Mouse (Mus musculus) limb, embryonic 15.5 days (tissue): ENCODE results near the gene Ehd1. TPM values are rescaled to one million over a fixed set of nuclear protein-coding genes. Genes with fewer than 3 reads are reported as not detected.

Source experiments
- ATAC-seq: fragments of 200-750 bp; cut with Nextera tagmentation; 2 replicates; pipeline ENCODE4 v1.8.0; 2017; ENCODE audit warnings: low read depth, moderate TSS enrichment; ENCODE audit not compliant: insufficient number of reproducible peaks, low FRiP score, low TSS enrichment
- H3K27ac ChIP-seq: fragments of 300-500 bp; sonication (generic); 2 replicates; pipeline ENCODE4 v1.5.1; 2015; ENCODE audit warnings: moderate library complexity, mild to moderate bottlenecking, inconsistent platforms
- H3K27me3 ChIP-seq: fragments of 300-500 bp; sonication (generic); 2 replicates; pipeline ENCODE4 v1.6.1; 2015; ENCODE audit warnings: inconsistent platforms
- H3K36me3 ChIP-seq: fragments of 300-500 bp; sonication (generic); 2 replicates; pipeline ENCODE4 v1.6.1; 2015; ENCODE audit warnings: inconsistent platforms
- H3K4me1 ChIP-seq: fragments of 300-500 bp; sonication (generic); 2 replicates; pipeline ENCODE4 v1.6.1; 2015; ENCODE audit warnings: inconsistent platforms
- H3K4me2 ChIP-seq: fragments of 300-500 bp; sonication (generic); 2 replicates; pipeline ENCODE4 v1.6.1; 2015; ENCODE audit warnings: mild to moderate bottlenecking, inconsistent platforms
- H3K4me3 ChIP-seq: fragments of 300-500 bp; sonication (generic); 2 replicates; pipeline ENCODE4 v1.5.1; 2015; ENCODE audit warnings: mild to moderate bottlenecking, inconsistent platforms
- H3K9ac ChIP-seq: fragments of 300-500 bp; sonication (generic); 2 replicates; pipeline ENCODE4 v1.6.1; 2015; ENCODE audit warnings: inconsistent platforms
- H3K9me3 ChIP-seq: fragments of 300-500 bp; sonication (generic); 2 replicates; pipeline ENCODE4 v1.6.1; 2016; ENCODE audit warnings: inconsistent platforms
- WGBS: fragments of 180-500 bp; shearing (Covaris S2); methylation state at CpG from one replicate; pipeline ENCODE4 v1.1.7; 2015; 5-methylcytosine and 5-hydroxymethylcytosine counted together
- microRNA counts: library from miRNA; unstranded; fragments of <30 nt; microRNA quantifications from one replicate; lab custom pipeline; 2016
- microRNA-seq: library from miRNA; unstranded; fragments of <30 nt; microRNA quantifications from one replicate; pipeline ENCODE4, GENCODE M21; 2016
- polyA plus RNA-seq: library from polyadenylated mRNA; unstranded; fragments of >200 nt; fragmentation: Nextera tagmentation; extraction: Ambion mirVana; gene quantifications from 2 replicates; pipeline ENCODE4 v1.2.1, GENCODE M21; 2015

Ehd1 gene
- polyA plus RNA-seq, 1 experiment from 2014 or later, result 93.6 TPM

DNA sequence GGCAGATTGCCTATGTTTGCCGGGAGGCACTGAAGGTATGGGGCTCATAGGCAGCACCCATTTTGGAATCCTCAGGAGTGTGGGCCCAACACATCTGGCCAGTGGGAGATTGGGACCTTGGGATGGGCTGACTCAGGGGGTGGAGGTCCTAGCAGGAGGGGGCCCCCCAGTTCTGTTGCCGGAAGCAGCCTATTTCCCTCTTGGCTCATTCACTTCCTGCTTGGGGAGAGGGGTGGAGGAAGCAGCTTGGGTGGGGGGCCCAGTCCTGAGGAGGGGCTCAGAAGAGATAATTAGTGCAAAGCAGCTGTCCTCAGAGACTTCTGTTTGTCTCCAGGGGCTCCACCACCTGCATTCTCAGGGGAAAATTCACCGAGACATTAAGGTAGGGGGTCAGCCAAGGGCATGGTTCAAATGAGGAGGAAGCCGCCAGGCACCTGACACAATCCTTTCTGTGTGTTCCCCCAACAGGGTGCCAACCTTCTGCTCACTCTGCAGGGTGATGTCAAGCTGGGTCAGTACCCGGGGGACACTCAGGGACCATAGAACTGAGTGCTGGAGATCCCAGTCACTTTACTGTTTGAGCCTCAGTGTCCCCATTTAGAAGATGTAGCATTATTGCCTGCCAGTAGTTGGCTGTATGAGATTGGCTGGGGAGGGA, 65.9 kb downstream of the Ehd1 start:
- Histone ChIP-seq H3K9me3 (no peaks in the 10 kb centered on the region), H3K27me3 (no peaks in the 10 kb centered on the region), H3K4me2 (no peak overlapping the region; the same call in 1 of the 2 replicates), H3K4me3 (no peak overlapping the region), H3K36me3 (peaks cover 80% of the 10 kb centered on the region), H3K9ac (0 out of 2 replicates have a peak overlapping the region, but pooled peaks have one; percentile 2), H3K27ac (no peak overlapping the region), H3K4me1 (peaks cover 29% of the 10 kb centered on the region)
- ATAC-seq, result no peak
- WGBS, result 83% methylated on average over 5 of the region's 5 CpGs

DNA sequence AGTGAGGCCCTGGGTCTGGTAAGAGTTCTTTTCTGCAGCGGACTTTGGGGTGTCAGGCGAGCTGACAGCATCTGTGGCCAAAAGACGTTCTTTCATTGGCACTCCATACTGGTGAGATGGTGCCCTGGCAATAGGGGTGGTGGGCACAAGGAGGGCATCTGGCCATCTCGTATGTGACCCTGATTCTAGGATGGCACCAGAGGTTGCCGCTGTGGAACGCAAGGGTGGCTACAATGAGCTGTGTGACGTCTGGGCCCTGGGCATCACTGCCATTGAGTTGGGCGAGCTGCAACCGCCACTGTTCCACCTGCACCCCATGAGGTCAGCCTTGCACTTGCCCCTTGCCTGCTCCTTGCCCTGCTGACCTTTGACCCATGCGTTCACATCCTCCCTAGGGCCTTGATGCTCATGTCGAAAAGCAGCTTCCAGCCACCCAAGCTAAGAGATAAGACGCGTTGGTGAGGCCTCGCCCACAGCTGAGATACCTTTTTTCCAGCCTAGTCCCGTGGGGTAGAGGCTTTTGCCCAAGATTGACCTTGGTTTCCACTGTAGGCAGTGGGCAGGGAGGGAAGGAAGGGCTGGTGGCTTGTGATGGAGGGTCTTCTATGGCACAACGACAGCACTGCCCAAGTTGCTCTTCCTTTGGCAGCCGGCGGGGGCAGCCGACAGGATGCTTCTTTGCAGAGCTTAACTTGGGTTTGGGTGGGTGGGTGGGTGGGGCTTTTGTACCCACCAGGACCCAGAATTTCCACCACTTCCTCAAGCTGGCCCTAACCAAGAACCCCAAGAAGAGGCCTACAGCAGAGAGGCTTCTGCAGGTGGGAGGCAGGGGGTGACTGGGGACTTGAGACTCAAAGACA, 66.8 kb downstream of the Ehd1 start:
- Histone ChIP-seq H3K4me2 (no peak overlapping the region), H3K4me1 (peaks cover 26% of the 10 kb centered on the region), H3K27me3 (no peaks in the 10 kb centered on the region), H3K4me3 (no peak overlapping the region), H3K36me3 (peaks cover 74% of the 10 kb centered on the region), H3K27ac (no peak overlapping the region), H3K9ac (no peak overlapping the region), H3K9me3 (no peaks in the 10 kb centered on the region)
- no peak for ATAC-seq
- 85% methylated on average over 19 of the region's 19 CpGs for WGBS

GRCm38 (mm10) chr19:6343996-6344395, 67.5 kb downstream of the Ehd1 start:
- Histone ChIP-seq H3K27ac (no peak overlapping the region), H3K9me3 (no peaks in the 10 kb centered on the region), H3K4me2 (no peak overlapping the region), H3K4me1 (peaks cover 32% of the 10 kb centered on the region), H3K9ac (no peak overlapping the region), H3K4me3 (no peak overlapping the region), H3K27me3 (no peaks in the 10 kb centered on the region), H3K36me3 (peaks cover 67% of the 10 kb centered on the region)
- no peak for ATAC-seq
- 90% methylated on average over 5 of the region's 5 CpGs for WGBS

DNA sequence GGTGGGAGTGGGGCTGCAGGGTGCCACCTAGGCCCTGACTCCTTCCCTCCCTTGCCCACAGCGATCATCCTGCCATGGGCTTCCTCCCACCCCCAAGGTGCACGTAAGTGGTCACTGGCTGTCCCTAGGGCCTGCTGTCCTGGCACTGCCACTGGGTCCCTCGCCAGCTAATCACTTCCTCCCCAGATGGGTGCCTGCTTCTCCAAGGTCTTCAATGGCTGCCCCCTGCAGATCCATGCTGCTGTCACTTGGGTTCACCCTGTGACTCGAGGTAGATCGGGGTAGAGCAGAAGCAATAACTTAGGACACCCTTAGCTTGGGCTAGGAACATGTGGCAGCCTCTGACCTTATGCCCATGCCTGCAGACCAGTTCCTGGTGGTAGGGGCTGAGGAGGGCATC, 69.5 kb downstream of the Ehd1 start:
- Histone ChIP-seq H3K27ac (no peak overlapping the region), H3K4me3 (no peak overlapping the region), H3K9me3 (no peaks in the 10 kb centered on the region), H3K9ac (no peak overlapping the region), H3K36me3 (peaks cover 54% of the 10 kb centered on the region), H3K4me1 (peaks cover 28% of the 10 kb centered on the region), H3K4me2 (no peak overlapping the region), H3K27me3 (no peaks in the 10 kb centered on the region)
- no peak for ATAC-seq
- 88% methylated on average over 5 of the region's 5 CpGs for WGBS

- H3K4me3 ChIP-seq, result no peak overlapping the region
- 88% methylated on average over 10 of the region's 10 CpGs for WGBS
- ATAC-seq, result no peak
- no peak overlapping the region for H3K4me2 ChIP-seq
- peaks cover 28% of the 10 kb centered on the region for H3K4me1 ChIP-seq
- H3K9me3 ChIP-seq, result no peaks in the 10 kb centered on the region
- no peak overlapping the region for H3K27ac ChIP-seq
- H3K27me3 ChIP-seq, result no peaks in the 10 kb centered on the region
- no peak overlapping the region for H3K9ac ChIP-seq
- peaks cover 58% of the 10 kb centered on the region for H3K36me3 ChIP-seq
These were observed 70.1 kb downstream of the Ehd1 start for GRCm38 (mm10) chr19:6346661-6347060.

DNA sequence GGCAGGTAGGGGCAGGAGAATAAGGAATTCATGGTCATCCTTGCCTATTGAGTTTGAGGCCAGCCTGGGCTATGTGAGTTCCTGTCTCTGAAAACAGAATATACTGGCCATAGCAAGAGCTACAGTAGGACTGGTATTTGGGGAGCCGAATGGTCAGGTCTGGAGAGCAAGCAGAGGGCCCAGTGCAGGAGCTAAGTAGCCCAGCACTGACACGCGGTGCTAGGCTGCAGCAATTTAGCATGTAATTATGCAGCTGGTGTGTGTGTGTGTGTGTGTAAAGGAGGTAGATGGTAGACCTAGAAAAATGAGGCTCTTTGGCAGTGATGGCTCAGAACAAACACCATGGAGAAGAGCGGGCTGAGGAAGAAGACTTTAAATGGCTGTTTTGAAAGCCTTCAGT, 71.1 kb downstream of the Ehd1 start:
- ATAC-seq, result no peak
- Histone ChIP-seq H3K4me3 (no peak overlapping the region), H3K4me2 (no peak overlapping the region), H3K9me3 (no peaks in the 10 kb centered on the region), H3K36me3 (peaks cover 60% of the 10 kb centered on the region), H3K27me3 (no peaks in the 10 kb centered on the region), H3K9ac (no peak overlapping the region), H3K27ac (no peak overlapping the region), H3K4me1 (peaks cover 19% of the 10 kb centered on the region)
- WGBS, result 92% methylated on average over 4 of the region's 4 CpGs

DNA sequence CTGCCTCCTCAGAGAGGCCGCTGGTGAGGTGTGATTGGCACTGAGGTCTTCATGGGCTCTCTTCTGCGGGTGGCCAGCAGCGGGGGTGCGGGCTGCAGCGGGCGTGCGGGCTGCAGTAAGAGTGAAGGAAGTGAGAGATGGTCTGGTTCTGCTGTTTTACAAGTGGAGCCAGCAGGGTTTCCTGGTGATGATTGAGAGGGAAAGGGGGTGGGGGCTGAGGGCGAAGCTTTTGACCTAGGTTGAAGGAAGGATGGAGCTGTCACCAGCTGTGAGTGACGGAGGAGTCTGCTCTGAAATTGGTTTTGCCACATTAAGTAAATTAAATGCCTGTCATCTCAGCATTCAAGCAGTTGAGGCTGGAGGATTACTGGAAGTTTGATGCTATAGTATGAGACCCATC, 72.2 kb downstream of the Ehd1 start:
- Histone ChIP-seq H3K27ac (no peak overlapping the region; the same call in 1 of the 2 replicates), H3K9me3 (no peaks in the 10 kb centered on the region), H3K4me2 (no peak overlapping the region), H3K9ac (no peak overlapping the region), H3K36me3 (peaks cover 62% of the 10 kb centered on the region), H3K4me3 (no peak overlapping the region), H3K4me1 (peaks cover 18% of the 10 kb centered on the region), H3K27me3 (no peaks in the 10 kb centered on the region)
- 37% methylated on average over 9 of the region's 9 CpGs for WGBS
- no peak for ATAC-seq

DNA sequence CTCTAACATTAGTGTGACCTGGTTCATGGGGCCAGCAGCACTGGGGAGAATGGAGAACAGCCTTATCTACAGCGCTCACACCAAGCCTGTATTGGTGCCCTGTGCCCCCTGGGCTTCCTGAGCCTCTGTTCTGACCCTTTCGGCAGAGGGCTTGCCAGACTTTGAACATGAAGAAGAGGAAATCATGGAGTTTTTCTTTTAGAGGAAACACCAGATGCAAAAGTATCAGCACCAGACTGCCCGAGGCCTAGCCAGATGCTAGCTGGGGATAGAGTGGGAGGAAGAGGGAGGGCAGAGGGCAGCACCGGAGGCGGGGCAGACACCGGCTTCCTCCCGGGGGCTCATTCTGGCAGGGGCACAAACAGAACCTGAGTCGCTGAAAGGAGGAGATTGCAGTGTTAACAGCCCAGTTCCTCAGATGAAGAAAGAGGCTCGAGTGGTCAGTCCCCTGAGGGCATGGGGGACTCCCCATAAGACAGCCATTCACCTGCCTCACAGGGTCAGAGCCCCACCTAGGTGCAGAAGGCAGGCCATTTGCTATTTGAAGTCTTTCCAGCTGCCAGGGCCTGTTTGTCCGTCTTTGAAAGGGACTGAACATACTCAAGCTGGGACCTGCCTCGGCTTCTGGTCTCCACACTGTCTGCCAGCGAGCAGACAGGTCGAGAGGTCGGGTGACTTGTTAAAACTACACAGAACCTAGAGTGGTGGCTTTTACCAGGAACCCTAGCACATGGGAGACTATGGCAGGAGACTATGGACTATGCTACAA, 72.9 kb downstream of the Ehd1 start:
- no peak overlapping the region for H3K27ac ChIP-seq
- H3K4me1 ChIP-seq, result peaks cover 18% of the 10 kb centered on the region
- no peak overlapping the region for H3K4me2 ChIP-seq
- ATAC-seq, result no peak
- H3K27me3 ChIP-seq, result no peaks in the 10 kb centered on the region
- H3K4me3 ChIP-seq, result no peak overlapping the region
- WGBS, result 18% methylated on average over 14 of the region's 14 CpGs
- no peak overlapping the region for H3K9ac ChIP-seq
- peaks cover 62% of the 10 kb centered on the region for H3K36me3 ChIP-seq
- no peaks in the 10 kb centered on the region for H3K9me3 ChIP-seq

MicroRNAs encoded within 50 kb of the gene (microRNA counts, 519-probe panel; counts per million panel counts)
- microRNA mmu-miR-192 (lab: Ali Mortazavi, UCI), result 1,921 counts per million, percentile 32 among the panel's probes with 10 or more counts

Small RNA genes lying within 50 kb of the gene (microRNA-seq; reads per million reads assigned to microRNA genes)
- 67.5 reads per million, percentile 45 among the genes with 10 or more reads in this experiment for gene Mir192
- gene Mir194-2, result 42.6 reads per million, percentile 39 among the genes with 10 or more reads in this experiment
- not detected for gene Mir6989

Other genes with a start within 250 kb of the Ehd1 start
- gene Syvn1, start 230.1 kb upstream of the Ehd1 start, polyA plus RNA-seq, result 34.1 and 34.5 TPM in 2 replicates
- 66.8 and 67.5 TPM in 2 replicates for gene Mrpl49, start 218.9 kb upstream of the Ehd1 start, polyA plus RNA-seq
- 723 and 835 TPM in 2 replicates for gene Fau, start 218.9 kb upstream of the Ehd1 start, polyA plus RNA-seq
- gene Znhit2, start 215.5 kb upstream of the Ehd1 start, polyA plus RNA-seq, result 33.0 and 33.6 TPM in 2 replicates
- 19.0 and 28.8 TPM in 2 replicates for gene Tm7sf2, start 208.4 kb upstream of the Ehd1 start, polyA plus RNA-seq
- gene Vps51, start 199.5 kb upstream of the Ehd1 start, polyA plus RNA-seq, result 64.4 and 72.6 TPM in 2 replicates
- not detected in 2 replicates for gene Tmem262, start 196.7 kb upstream of the Ehd1 start, polyA plus RNA-seq
- 1.8 and 1.9 TPM in 2 replicates for gene Gm28374, start 194.5 kb upstream of the Ehd1 start, polyA plus RNA-seq
- gene Zfpl1, start 191.8 kb upstream of the Ehd1 start, polyA plus RNA-seq, result 88.8 and 93.6 TPM in 2 replicates
- 26.3 and 27.1 TPM in 2 replicates for gene Cdca5, start 191.7 kb upstream of the Ehd1 start, polyA plus RNA-seq
- gene AC131692.1, start 182.3 kb upstream of the Ehd1 start, polyA plus RNA-seq, result 0.47 TPM in 1 of 2 replicates, not detected in the other
- 0.22 and 0.28 TPM in 2 replicates for gene Naaladl1, start 170.9 kb upstream of the Ehd1 start, polyA plus RNA-seq
- 43.7 and 49.1 TPM in 2 replicates for gene Sac3d1, start 158.1 kb upstream of the Ehd1 start, polyA plus RNA-seq
- 32.3 and 34.7 TPM in 2 replicates for gene Snx15, start 148.4 kb upstream of the Ehd1 start, polyA plus RNA-seq
- gene Batf2, start 135.7 kb upstream of the Ehd1 start, polyA plus RNA-seq, result 0.13 and 0.24 TPM in 2 replicates
- gene Arl2, start 135.2 kb upstream of the Ehd1 start, polyA plus RNA-seq, result 89.2 and 89.9 TPM in 2 replicates
- 0.19 TPM in 1 of 2 replicates, not detected in the other for gene Majin, start 92.3 kb upstream of the Ehd1 start, polyA plus RNA-seq
- 1.8 and 2.1 TPM in 2 replicates for gene Gpha2, start 50.3 kb upstream of the Ehd1 start, polyA plus RNA-seq
- gene Ppp2r5b, start 40.9 kb upstream of the Ehd1 start, polyA plus RNA-seq, result 26.1 and 30.0 TPM in 2 replicates
- 8.6 and 9.0 TPM in 2 replicates for gene Atg2a, start 35.1 kb upstream of the Ehd1 start, polyA plus RNA-seq
- gene Cdc42bpg, start 29.7 kb downstream of the Ehd1 start, polyA plus RNA-seq, result 1.4 and 2.0 TPM in 2 replicates
- gene Men1, start 58.3 kb downstream of the Ehd1 start, polyA plus RNA-seq, result 81.5 and 81.7 TPM in 2 replicates
- gene Map4k2, start 64.4 kb downstream of the Ehd1 start, polyA plus RNA-seq, result 14.6 and 16.2 TPM in 2 replicates
- 115 TPM in 2 replicates for gene Sf1, start 87.0 kb downstream of the Ehd1 start, polyA plus RNA-seq
- 23.4 and 89.0 TPM in 2 replicates for gene Pygm, start 107.7 kb downstream of the Ehd1 start, polyA plus RNA-seq
- gene Rasgrp2, start 122.6 kb downstream of the Ehd1 start, polyA plus RNA-seq, result 35.8 and 38.8 TPM in 2 replicates
- 0.96 and 1.4 TPM in 2 replicates for gene Nrxn2, start 142.0 kb downstream of the Ehd1 start, polyA plus RNA-seq